Mouse (Mus musculus) stomach, embryonic 15.5 days (tissue): ENCODE results near the gene Tnfrsf13b. TPM values are rescaled to one million over a fixed set of nuclear protein-coding genes. Genes with fewer than 3 reads are reported as not detected.

Source experiments
- ATAC-seq: fragments of 200-750 bp; cut with Nextera tagmentation; 2 replicates; pipeline ENCODE4 v1.8.0; 2017; ENCODE audit warnings: low read depth, moderate number of reproducible peaks, moderate TSS enrichment; ENCODE audit not compliant: insufficient read depth, low FRiP score
- H3K27ac ChIP-seq: fragments of 300-500 bp; sonication (generic); 2 replicates; pipeline ENCODE4 v1.5.1; 2015; ENCODE audit warnings: mild to moderate bottlenecking, inconsistent platforms
- H3K27me3 ChIP-seq: fragments of 300-500 bp; sonication (generic); replicated peaks from 2 replicates; pipeline ENCODE4 v1.6.1; 2015; ENCODE audit warnings: inconsistent platforms
- H3K36me3 ChIP-seq: fragments of 300-500 bp; sonication (generic); 2 replicates; pipeline ENCODE4 v1.6.1; 2015; ENCODE audit warnings: inconsistent platforms
- H3K4me1 ChIP-seq: fragments of 300-500 bp; sonication (generic); 2 replicates; pipeline ENCODE4 v1.6.1; 2015; ENCODE audit warnings: inconsistent platforms
- H3K4me2 ChIP-seq: fragments of 300-500 bp; sonication (generic); 2 replicates; pipeline ENCODE4 v1.6.1; 2015; ENCODE audit warnings: mild to moderate bottlenecking, inconsistent platforms
- H3K4me3 ChIP-seq: fragments of 300-500 bp; sonication (generic); replicated peaks from 2 replicates; pipeline ENCODE4 v1.5.1; 2015; ENCODE audit warnings: inconsistent platforms
- H3K9ac ChIP-seq: fragments of 300-500 bp; sonication (generic); 2 replicates; pipeline ENCODE4 v1.6.1; 2015; ENCODE audit warnings: inconsistent platforms
- H3K9me3 ChIP-seq: fragments of 300-500 bp; sonication (generic); 2 replicates; pipeline ENCODE4 v1.6.1; 2016; ENCODE audit warnings: inconsistent platforms
- WGBS: fragments of 180-500 bp; shearing (Covaris S2); methylation state at CpG from one replicate; pipeline ENCODE4 v1.1.7; 2015; 5-methylcytosine and 5-hydroxymethylcytosine counted together
- polyA plus RNA-seq: library from polyadenylated mRNA; unstranded; fragments of >200 nt; fragmentation: Nextera tagmentation; extraction: Ambion mirVana; gene quantifications from 2 replicates; pipeline ENCODE4 v1.2.1, GENCODE M21; 2015

The Tnfrsf13b gene
- polyA plus RNA-seq, 1 experiment from 2014 or later: 3.4 TPM

DNA sequence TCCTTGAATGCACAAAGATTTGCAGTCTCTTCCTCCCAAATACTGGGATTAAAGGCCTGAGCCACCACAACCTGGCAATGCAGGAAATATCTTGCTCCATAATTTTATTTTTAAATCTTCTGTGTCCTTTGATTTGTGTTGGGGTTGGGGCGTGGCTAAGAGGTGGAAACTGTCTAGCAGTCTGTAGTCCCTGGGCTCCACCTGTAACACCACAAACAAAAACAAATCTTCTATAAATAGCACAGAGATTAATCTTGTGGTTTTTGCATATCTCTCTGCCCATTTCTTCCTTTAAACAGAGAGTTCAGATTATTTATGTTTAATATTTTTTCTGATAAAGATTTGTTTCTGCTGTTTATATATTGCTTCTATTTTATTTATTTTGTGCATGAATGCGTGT is 6.4 kb downstream of the Tnfrsf13b start:
- no peak for ATAC-seq
- no peaks in the 10 kb centered on the region for H3K9me3 ChIP-seq
- H3K27ac ChIP-seq: no peak overlapping the region
- H3K4me2 ChIP-seq: no peak overlapping the region
- 82% methylated on average over 2 of the region's 2 CpGs for WGBS
- no peaks in the 10 kb centered on the region for H3K27me3 ChIP-seq
- H3K4me1 ChIP-seq: no peaks in the 10 kb centered on the region
- H3K36me3 ChIP-seq: no peaks in the 10 kb centered on the region
- H3K9ac ChIP-seq: no peak overlapping the region
- H3K4me3 ChIP-seq: no peak overlapping the region

DNA sequence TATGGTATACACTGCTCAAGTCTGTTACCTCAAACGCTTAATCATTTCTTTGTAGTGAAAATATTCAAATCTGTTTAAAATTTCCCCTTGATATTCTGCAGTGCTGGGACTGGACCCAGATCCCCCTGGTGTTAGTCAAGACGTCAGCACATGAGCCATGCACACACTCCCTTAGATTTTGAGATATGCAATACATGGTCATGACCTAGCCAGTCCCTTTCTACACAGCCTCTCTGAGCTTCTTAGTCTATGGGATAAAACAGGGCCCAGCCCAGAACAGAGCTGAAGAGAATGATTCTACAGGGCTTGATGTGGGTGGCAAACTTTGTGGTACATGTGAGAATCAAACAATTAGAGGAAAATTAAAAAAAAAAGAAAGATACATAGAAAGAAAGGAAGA is 15.1 kb downstream of the Tnfrsf13b start:
- no peaks in the 10 kb centered on the region for H3K9me3 ChIP-seq
- ATAC-seq: no peak
- H3K4me3 ChIP-seq: no peak overlapping the region
- no peak overlapping the region for H3K27ac ChIP-seq
- H3K36me3 ChIP-seq: no peaks in the 10 kb centered on the region
- 57% methylated on average over 2 of the region's 2 CpGs for WGBS
- no peak overlapping the region for H3K9ac ChIP-seq
- H3K4me2 ChIP-seq: no peak overlapping the region
- no peaks in the 10 kb centered on the region for H3K27me3 ChIP-seq
- peaks cover under 1% of the 10 kb centered on the region; the same call in 1 of the 2 replicates for H3K4me1 ChIP-seq

DNA sequence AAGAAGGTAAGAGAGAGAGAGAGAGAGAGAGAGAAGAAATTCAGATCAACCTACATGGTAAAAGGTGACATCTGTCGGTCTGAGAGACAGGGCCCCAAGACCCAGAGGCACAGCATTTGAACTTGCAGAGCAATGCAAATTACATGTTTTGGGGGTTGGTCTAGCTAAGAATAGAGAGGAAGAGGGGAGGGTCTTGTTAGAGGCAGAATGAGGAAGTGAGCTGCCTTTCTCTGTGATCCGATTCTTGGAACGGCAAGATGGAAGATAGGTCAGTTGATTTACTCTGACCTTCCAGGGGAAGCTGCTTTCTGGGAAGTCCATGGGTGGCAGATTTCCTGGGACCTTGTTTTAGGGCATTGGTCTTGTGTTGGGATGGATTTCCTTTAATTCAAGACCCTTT is 15.7 kb downstream of the Tnfrsf13b start:
- 0 out of 2 replicates have a peak overlapping the region, but pooled peaks have one; percentile 0 for H3K4me3 ChIP-seq
- no peak for ATAC-seq
- 49% methylated on average over 3 of the region's 3 CpGs for WGBS
- H3K27me3 ChIP-seq: no peaks in the 10 kb centered on the region
- peaks cover 6% of the 10 kb centered on the region for H3K4me1 ChIP-seq
- no peak overlapping the region for H3K4me2 ChIP-seq
- H3K9ac ChIP-seq: no peak overlapping the region
- no peaks in the 10 kb centered on the region for H3K36me3 ChIP-seq
- H3K9me3 ChIP-seq: no peaks in the 10 kb centered on the region
- H3K27ac ChIP-seq: no peak overlapping the region

DNA sequence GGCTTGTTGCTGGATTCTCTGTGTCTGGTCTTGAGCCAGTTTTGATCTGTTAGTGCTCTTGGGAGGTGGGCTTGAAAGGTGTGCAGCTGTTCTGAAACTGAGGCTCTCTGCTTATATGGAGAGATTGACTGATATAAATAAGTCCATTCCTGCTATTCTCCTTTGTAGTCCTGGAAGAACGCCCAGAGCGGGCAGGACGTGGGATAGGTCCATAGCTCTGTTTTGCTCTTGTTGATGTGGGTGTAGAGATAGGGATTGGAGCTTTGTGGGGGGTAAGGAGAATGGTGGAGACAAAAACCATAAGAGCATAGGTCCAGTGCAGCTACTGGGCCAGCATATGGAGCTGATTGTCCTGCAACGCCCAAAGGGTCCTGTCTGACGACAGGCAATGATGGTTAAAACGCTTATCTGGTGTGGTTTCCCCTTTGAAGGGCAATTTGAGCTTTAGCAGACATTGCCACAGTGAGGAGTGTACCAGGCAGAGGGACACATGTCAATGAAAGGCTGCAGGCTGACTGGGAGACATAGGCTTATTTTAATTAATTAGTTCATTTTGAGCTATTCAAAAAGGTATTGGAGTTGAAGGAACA is 16.5 kb downstream of the Tnfrsf13b start:
- no peak overlapping the region for H3K9ac ChIP-seq
- WGBS: 55% methylated on average over 6 of the region's 6 CpGs
- H3K9me3 ChIP-seq: no peaks in the 10 kb centered on the region
- no peak overlapping the region for H3K27ac ChIP-seq
- no peak for ATAC-seq
- peaks cover 11% of the 10 kb centered on the region for H3K4me1 ChIP-seq
- 0 out of 2 replicates have a peak overlapping the region, but pooled peaks have one; percentile 0 for H3K4me3 ChIP-seq
- H3K27me3 ChIP-seq: 0 out of 2 replicates have a peak, but pooled peaks cover 8% of the 10 kb centered on the region
- no peaks in the 10 kb centered on the region for H3K36me3 ChIP-seq
- H3K4me2 ChIP-seq: no peak overlapping the region

DNA sequence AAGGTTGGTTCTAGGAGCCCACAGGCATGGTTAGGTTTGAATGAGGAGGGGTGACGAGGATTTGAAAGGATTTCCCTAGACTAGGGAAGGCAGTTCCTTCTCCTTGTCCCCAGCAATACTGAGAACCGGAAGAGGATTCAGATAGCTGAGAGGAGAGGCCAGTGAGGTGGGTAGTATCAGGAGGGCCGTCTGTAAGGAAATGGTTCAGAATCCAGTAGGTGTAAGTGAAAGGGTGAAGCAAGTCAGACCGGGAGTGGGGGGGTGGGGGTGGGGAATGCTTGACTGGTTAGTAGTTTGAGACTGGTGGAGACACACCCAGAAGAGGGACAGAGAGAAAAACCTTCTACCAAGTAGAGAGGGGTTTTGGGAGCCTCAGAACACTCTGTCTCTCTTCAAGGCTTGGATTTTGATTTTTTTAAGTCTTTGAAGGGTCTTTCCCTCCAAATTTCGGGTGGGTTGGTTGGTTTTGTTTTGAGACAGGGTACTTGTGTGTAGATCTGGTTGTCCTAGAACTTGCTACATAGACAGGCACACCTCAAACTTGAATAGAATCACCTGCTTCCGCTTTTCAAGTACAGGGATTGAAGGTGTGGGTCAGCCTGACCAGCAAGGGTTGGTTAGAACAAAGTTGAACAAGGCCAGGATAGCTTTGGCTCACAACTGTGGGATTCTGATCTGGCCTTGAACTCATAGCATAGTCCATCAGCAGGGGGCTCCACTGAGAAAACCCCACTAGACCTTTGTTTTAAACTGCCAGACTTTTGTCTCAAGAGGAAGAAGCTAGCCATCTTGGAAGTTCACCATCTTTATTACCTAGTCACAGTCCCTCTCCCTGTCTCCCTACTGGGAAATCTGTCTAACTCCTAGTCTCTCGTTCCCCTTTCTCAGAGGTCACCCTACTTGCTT is 17.3 kb downstream of the Tnfrsf13b start:
- no peak overlapping the region for H3K27ac ChIP-seq
- no peaks in the 10 kb centered on the region for H3K36me3 ChIP-seq
- H3K4me1 ChIP-seq: peaks cover 11% of the 10 kb centered on the region
- no peak for ATAC-seq
- 0 out of 2 replicates have a peak, but pooled peaks cover 8% of the 10 kb centered on the region for H3K27me3 ChIP-seq
- H3K4me2 ChIP-seq: no peak overlapping the region
- H3K9ac ChIP-seq: no peak overlapping the region
- H3K4me3 ChIP-seq: no peak overlapping the region
- 71% methylated on average over 7 of the region's 7 CpGs for WGBS
- H3K9me3 ChIP-seq: no peaks in the 10 kb centered on the region

DNA sequence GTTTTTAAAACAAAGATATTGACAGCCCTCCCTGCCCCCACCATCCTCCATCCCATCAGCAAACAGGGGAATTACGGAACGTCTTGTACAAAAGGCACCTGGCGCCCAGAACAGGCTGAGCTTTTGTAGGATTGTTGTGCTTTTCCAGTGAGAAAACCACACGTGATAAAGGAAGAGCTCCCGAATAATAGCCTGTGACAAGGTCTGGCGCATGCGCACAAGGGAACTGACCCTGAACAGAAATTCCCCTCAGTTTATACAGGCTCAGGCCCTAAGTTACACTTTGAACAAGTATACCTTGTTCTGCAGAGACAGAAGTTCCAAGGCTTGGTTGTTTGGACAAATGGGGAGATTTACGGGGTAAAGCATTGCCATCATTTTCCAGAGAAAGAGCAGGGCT is 19.0 kb downstream of the Tnfrsf13b start:
- no peak overlapping the region for H3K4me2 ChIP-seq
- no peak overlapping the region for H3K9ac ChIP-seq
- no peaks in the 10 kb centered on the region for H3K9me3 ChIP-seq
- H3K27me3 ChIP-seq: 0 out of 2 replicates have a peak, but pooled peaks cover 8% of the 10 kb centered on the region
- WGBS: 54% methylated on average over 8 of the region's 8 CpGs
- no peaks in the 10 kb centered on the region for H3K36me3 ChIP-seq
- H3K4me1 ChIP-seq: peaks cover 11% of the 10 kb centered on the region
- ATAC-seq: no peak
- H3K4me3 ChIP-seq: no peak overlapping the region
- H3K27ac ChIP-seq: no peak overlapping the region

DNA sequence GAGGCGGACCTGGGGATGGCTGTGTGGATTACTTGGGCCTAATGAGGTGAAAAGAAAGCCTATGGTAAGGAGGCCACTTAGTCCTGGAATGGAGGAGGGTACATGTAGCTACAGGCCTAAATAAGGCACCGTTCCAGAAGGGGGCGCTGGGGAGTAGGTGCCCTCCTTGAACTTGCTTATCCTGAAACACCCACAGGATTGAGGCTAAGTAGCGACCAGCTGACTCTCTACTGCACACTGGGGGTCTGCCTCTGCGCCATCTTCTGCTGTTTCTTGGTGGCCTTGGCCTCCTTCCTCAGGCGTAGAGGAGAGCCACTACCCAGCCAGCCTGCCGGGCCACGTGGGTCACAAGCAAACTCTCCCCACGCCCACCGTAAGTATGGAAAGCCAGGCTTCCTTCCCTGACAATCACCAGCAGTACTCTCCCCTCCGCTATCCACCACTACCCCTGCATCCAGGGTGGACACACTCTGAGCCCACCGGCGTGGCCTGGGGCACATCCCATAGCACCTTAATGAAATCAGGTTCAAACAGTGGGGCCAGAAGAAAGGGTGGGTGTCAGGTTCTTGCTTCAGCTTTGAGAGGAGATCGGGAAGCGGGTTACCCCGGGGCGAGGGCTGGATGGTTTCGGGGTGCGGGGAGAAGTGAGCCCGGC is 20.2 kb downstream of the Tnfrsf13b start:
- peaks cover 11% of the 10 kb centered on the region for H3K4me1 ChIP-seq
- no peak for ATAC-seq
- peak overlapping the region; percentile 77 for H3K4me2 ChIP-seq
- 0 out of 2 replicates have a peak, but pooled peaks cover 8% of the 10 kb centered on the region for H3K27me3 ChIP-seq
- peak overlapping the region; percentile 33 for H3K4me3 ChIP-seq
- no peak overlapping the region for H3K9ac ChIP-seq
- H3K27ac ChIP-seq: no peak overlapping the region
- WGBS: 25% methylated on average over 20 of the region's 20 CpGs
- no peaks in the 10 kb centered on the region for H3K36me3 ChIP-seq
- H3K9me3 ChIP-seq: no peaks in the 10 kb centered on the region

DNA sequence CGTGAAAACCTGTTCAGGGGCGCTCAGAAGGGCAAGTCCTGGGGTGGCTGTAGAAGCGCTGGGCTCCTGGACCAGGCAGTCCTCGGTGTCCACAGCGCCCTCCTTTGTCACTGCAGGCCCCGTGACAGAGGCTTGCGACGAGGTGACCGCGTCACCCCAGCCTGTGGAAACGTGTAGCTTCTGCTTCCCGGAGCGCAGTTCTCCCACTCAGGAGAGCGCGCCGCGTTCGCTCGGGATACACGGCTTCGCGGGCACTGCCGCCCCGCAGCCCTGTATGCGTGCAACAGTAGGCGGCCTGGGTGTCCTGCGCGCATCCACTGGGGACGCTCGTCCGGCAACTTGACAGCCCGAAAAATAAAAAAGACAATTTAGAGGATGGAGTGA is 20.7 kb downstream of the Tnfrsf13b start:
- H3K4me2 ChIP-seq: peak overlapping the region; percentile 77
- H3K9ac ChIP-seq: no peak overlapping the region
- 0 out of 2 replicates have a peak, but pooled peaks cover 8% of the 10 kb centered on the region for H3K27me3 ChIP-seq
- H3K36me3 ChIP-seq: peaks cover 4% of the 10 kb centered on the region; the same call in 1 of the 2 replicates
- no peak overlapping the region for H3K27ac ChIP-seq
- peak overlapping the region; percentile 33 for H3K4me3 ChIP-seq
- WGBS: 10% methylated on average over 32 of the region's 32 CpGs
- peaks cover 11% of the 10 kb centered on the region for H3K4me1 ChIP-seq
- no peaks in the 10 kb centered on the region for H3K9me3 ChIP-seq
- peak; percentile 30; the same call in 1 of the 2 replicates for ATAC-seq

DNA sequence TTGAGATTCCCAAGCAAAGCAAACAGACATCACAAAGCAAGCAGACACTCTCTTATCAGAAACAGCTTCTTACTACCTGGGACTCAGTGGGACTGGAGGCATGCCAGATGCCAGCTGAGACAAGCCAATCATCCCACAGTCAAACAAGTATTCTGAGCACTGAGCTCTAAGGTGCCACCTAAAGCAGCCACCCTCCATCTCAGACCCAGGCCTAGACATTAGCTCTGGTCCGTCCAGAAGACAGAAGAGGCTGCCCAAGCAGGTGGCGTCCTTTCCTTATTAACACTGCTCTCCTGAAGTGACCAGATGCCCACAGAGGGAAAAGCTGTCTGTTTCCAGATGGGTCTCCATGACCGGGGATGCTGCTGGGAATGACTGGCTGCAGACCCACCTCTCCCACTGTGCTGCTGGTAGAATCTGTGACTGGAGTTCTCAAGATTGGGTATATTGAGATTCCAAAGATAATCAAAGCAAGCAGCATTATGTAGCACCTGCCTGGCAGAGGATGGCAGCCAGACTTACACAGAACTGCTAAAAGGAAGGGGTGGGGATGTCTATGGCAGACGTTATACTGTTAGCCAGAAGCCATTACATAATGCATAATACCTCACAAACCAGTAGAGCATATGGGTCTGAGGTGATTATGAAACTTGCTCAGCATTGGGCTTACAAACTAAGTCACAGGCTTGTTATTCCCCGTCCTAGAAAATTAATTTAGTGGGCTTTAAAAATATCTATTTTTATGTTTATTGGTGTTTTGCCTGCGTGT is 23.9 kb downstream of the Tnfrsf13b start:
- no peak for ATAC-seq
- H3K36me3 ChIP-seq: peaks cover 31% of the 10 kb centered on the region
- peaks cover 11% of the 10 kb centered on the region for H3K4me1 ChIP-seq
- H3K27me3 ChIP-seq: 0 out of 2 replicates have a peak, but pooled peaks cover 8% of the 10 kb centered on the region
- H3K4me2 ChIP-seq: no peak overlapping the region
- WGBS: 67% methylated on average over 6 of the region's 6 CpGs
- no peak overlapping the region for H3K27ac ChIP-seq
- no peaks in the 10 kb centered on the region for H3K9me3 ChIP-seq
- H3K9ac ChIP-seq: no peak overlapping the region
- no peak overlapping the region for H3K4me3 ChIP-seq

DNA sequence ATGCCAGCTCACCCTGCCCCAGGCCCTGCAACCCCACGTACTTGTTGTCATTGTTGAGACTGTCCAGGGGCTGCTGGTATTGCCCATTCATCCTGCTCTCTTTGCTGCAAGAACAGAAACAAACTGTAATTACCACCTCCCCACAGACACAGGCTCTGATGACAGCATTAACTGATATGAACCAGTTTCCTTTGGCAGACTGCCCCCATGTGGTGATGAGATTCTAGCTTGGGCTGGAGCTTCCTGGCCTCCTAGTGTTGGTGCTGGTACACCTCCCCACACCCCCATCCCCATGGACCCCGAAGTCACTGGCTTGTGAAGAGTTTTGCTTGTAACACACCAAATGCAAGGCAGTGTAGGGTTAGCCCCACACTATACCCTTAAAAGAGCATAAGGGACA is 29.2 kb downstream of the Tnfrsf13b start:
- Histone ChIP-seq H3K4me1 (no peaks in the 10 kb centered on the region), H3K27me3 (no peaks in the 10 kb centered on the region), H3K4me2 (no peak overlapping the region), H3K4me3 (no peak overlapping the region), H3K9ac (no peak overlapping the region), H3K27ac (no peak overlapping the region), H3K36me3 (peaks cover 78% of the 10 kb centered on the region), H3K9me3 (no peaks in the 10 kb centered on the region)
- no peak for ATAC-seq
- WGBS: 86% methylated on average over 2 of the region's 2 CpGs

DNA sequence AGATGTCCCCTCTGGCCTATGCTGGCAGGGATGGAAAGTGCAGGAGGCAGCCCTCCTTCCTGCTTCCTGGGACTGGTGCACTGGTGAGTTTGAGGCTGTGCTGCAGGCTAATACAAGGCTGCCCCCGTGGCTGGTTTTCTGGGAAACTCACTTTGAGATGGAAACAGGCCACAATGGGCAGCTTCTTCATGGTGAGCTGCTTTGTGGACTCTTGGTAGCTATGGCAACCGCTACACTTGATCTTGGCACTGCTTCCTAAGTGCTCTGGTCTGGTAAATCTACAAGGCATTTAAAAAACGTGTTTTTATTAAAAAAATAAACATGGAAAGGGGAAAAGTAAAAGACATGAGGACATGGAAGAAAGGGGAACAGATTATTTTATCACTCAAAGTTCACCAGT is 31.6 kb downstream of the Tnfrsf13b start:
- Histone ChIP-seq H3K4me1 (no peaks in the 10 kb centered on the region), H3K27me3 (no peaks in the 10 kb centered on the region), H3K36me3 (peaks cover 86% of the 10 kb centered on the region), H3K9ac (no peak overlapping the region), H3K4me2 (no peak overlapping the region), H3K27ac (no peak overlapping the region), H3K4me3 (no peak overlapping the region), H3K9me3 (no peaks in the 10 kb centered on the region)
- no peak for ATAC-seq
- WGBS: 68% methylated on average over 3 of the region's 3 CpGs
